Mouse (Mus musculus) bone marrow, adult 2 months (tissue): ENCODE measurements around the gene Rps15.

Source experiments
- CTCF ChIP-seq: fragments of 200-500 bp; IDR thresholded peaks from 2 replicates; pipeline ENCODE4 v1.5.1; 2011; ENCODE audit warnings: low read length, control low read depth; ENCODE audit not compliant: control insufficient read depth, insufficient read depth
- POLR2A ChIP-seq: fragments of 200-500 bp; IDR thresholded peaks from 2 replicates; pipeline ENCODE4 v1.6.1; 2011; ENCODE audit warnings: low read depth, mild to moderate bottlenecking, control low read depth, low read length, borderline replicate concordance; ENCODE audit not compliant: control insufficient read depth

DNA sequence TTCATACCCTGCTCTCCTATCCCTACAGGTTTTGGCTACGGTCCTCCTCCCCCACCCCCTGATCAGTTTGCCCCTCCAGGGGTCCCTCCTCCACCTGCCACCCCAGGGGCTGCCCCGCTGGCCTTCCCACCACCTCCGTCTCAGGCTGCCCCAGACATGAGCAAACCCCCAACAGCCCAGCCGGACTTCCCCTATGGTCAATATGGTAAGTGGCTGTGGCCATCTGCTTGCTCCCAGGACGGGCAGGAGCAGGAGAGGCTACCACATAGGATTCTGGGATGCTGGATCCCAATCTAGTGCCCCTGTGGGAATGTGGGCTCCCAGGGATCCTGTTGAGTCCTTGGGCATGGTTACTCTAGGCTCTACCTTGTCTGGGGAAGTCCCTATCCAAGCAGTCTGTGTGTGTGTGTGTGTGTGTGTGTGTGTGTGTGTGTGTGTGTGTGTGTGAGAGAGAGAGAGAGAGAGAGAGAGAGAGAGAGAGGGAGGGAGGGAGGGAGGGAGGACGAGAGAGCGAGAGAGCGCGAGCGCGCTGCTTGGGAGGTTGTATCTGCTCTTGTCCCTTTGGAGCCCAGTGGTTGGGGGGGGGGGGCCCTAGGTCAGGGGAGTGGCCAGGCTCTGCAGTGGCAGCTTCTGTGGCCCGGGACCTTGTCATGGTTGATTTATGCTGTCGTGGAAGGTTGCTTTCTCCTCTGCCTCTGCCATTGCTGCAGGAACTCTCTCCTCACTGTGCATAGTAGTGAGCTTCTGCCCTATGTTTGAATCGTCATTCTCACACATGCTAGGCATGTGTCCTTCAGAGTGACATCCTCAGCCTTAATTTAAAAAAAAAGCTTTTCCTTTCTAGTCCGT, 6.8 kb upstream of the Rps15 start:
- no peak for TF ChIP-seq CTCF
- TF ChIP-seq POLR2A, result no peak
